Mouse (Mus musculus) spleen, adult 2 months (tissue): ENCODE measurements around the gene Iqschfp.

ENCODE experiments used
- CTCF ChIP-seq: fragments of 200-500 bp; IDR thresholded peaks from 2 replicates; pipeline ENCODE4 v1.5.1; 2011; ENCODE audit warnings: mild to moderate bottlenecking, inconsistent platforms; ENCODE audit not compliant: insufficient read depth, insufficient read length, insufficient replicate concordance; ENCODE audit errors: extremely low read depth
- POLR2A ChIP-seq: fragments of 200-500 bp; IDR thresholded peaks from 2 replicates; pipeline ENCODE4 v1.6.1; 2011; ENCODE audit warnings: low read depth, low read length, inconsistent platforms

GRCm38 (mm10) chr3:67947000-67947399 is 55.0 kb downstream of the Iqschfp start:
- no peak for TF ChIP-seq CTCF
- TF ChIP-seq POLR2A: no peak
